Mouse (Mus musculus) CH12.LX (cell line): Measurements from ENCODE around the gene Kcnb1. TPM values are rescaled to one million over a fixed set of nuclear protein-coding genes. Genes with fewer than 3 reads are reported as not detected.

Experiments used
- DNase-seq: peaks from one replicate; pipeline ENCODE4 v3.0.0-alpha.2; 2013; ENCODE audit errors: extremely low read depth
- H3K27ac ChIP-seq: 2 replicates; pipeline ENCODE4 v1.5.1; 2012; ENCODE audit warnings: low read depth, mild to moderate bottlenecking, control low read depth, moderate library complexity; ENCODE audit not compliant: insufficient read depth
- H3K27me3 ChIP-seq: replicated peaks from 2 replicates; pipeline ENCODE3; 2012; ENCODE audit warnings: inconsistent platforms
- H3K36me3 ChIP-seq, 2 experiments: replicated peaks in 1 of 2; 2 replicates each; pipeline versions ENCODE3 to v1.6.1; 2012; ENCODE audit warnings: inconsistent platforms in 1 of 2, low read length in 1 of 2, mild to moderate bottlenecking in 1 of 2, mixed read lengths in 1 of 2, moderate library complexity in 1 of 2; ENCODE audit not compliant: control insufficient read depth in 1 of 2, insufficient read depth in 1 of 2
- H3K4me1 ChIP-seq, 2 experiments: 2 replicates each; pipeline ENCODE4 v1.6.1; 2012; ENCODE audit warnings: inconsistent platforms in 1 of 2, moderate library complexity in 1 of 2; ENCODE audit not compliant: insufficient read depth in 2 of 2, control insufficient read depth in 1 of 2
- H3K4me2 ChIP-seq: 2 replicates; pipeline ENCODE4 v1.6.1; 2012; ENCODE audit warnings: low read depth, mild to moderate bottlenecking, control low read depth; ENCODE audit not compliant: poor library complexity, insufficient read depth, severe bottlenecking
- H3K4me3 ChIP-seq, 3 experiments: fragments of 150-350 bp in 1 of 3; sonication (generic) in 1 of 3; replicated peaks in 1 of 3; 2 replicates each; pipeline versions ENCODE3 to v1.5.1; 2011 to 2012; ENCODE audit warnings: low read depth in 2 of 3, low read length in 2 of 3, mild to moderate bottlenecking in 2 of 3, moderate library complexity in 2 of 3, control low read depth in 1 of 3, improper control_type of control experiment in 1 of 3, inconsistent platforms in 1 of 3, mixed read lengths in 1 of 3; ENCODE audit not compliant: poor library complexity in 1 of 3
- H3K79me2 ChIP-seq: replicated peaks from 2 replicates; pipeline ENCODE4 v1.6.1; 2012; ENCODE audit warnings: mild to moderate bottlenecking, moderate library complexity; ENCODE audit not compliant: control insufficient read depth, poor library complexity, insufficient read depth, severe bottlenecking; ENCODE audit errors: extremely low read depth
- H3K9ac ChIP-seq: 2 replicates; pipeline ENCODE4 v1.6.1; 2012; ENCODE audit warnings: low read depth, mild to moderate bottlenecking, control low read depth, moderate library complexity; ENCODE audit not compliant: insufficient read depth
- H3K9me3 ChIP-seq: replicated peaks from 2 replicates; pipeline ENCODE3; 2012; ENCODE audit warnings: low read length, inconsistent platforms, mixed read lengths
- BHLHE40 ChIP-seq: IDR thresholded peaks from 2 replicates; pipeline ENCODE4 v1.6.1; 2011; ENCODE audit warnings: mild to moderate bottlenecking, low read depth, low read length, improper control_type of control experiment
- CHD1 ChIP-seq: IDR thresholded peaks from 2 replicates; pipeline ENCODE4 v1.6.1; 2012; ENCODE audit warnings: low read depth, low read length, improper control_type of control experiment, inconsistent platforms
- CHD2 ChIP-seq: IDR thresholded peaks from 2 replicates; pipeline ENCODE4 v1.6.1; 2011; ENCODE audit warnings: low read length, improper control_type of control experiment
- CTCF ChIP-seq, 2 experiments: IDR thresholded peaks in 1 of 2; conservative IDR thresholded peaks in 1 of 2; 2 replicates each; pipeline ENCODE4 v1.5.1; 2011 to 2012; ENCODE audit warnings: low read depth in 2 of 2, low read length in 2 of 2, improper control_type of control experiment in 1 of 2, inconsistent platforms in 1 of 2, mild to moderate bottlenecking in 1 of 2, moderate library complexity in 1 of 2
- E2F4 ChIP-seq: IDR thresholded peaks from 2 replicates; pipeline ENCODE4 v1.6.1; 2011; ENCODE audit warnings: low read depth, low read length, improper control_type of control experiment; ENCODE audit not compliant: insufficient replicate concordance
- ELF1 ChIP-seq: IDR thresholded peaks from 2 replicates; pipeline ENCODE4 v1.6.1; 2014; ENCODE audit warnings: low read depth, mild to moderate bottlenecking, inconsistent platforms, low read length, improper control_type of control experiment
- EP300 ChIP-seq: IDR thresholded peaks from 2 replicates; pipeline ENCODE4 v1.6.1; 2011; ENCODE audit warnings: low read length, improper control_type of control experiment
- IRF4 ChIP-seq: IDR thresholded peaks from 2 replicates; pipeline ENCODE4 v1.6.1; 2014; ENCODE audit warnings: low read depth, mild to moderate bottlenecking, inconsistent platforms, low read length, improper control_type of control experiment
- JUN ChIP-seq: IDR thresholded peaks from 2 replicates; pipeline ENCODE4 v1.6.1; 2011; ENCODE audit warnings: low read depth, mild to moderate bottlenecking, low read length, improper control_type of control experiment, moderate library complexity; ENCODE audit not compliant: insufficient read depth
- KAT2A ChIP-seq: IDR thresholded peaks from 2 replicates; pipeline ENCODE4 v1.6.1; 2012; ENCODE audit warnings: low read length, improper control_type of control experiment, inconsistent platforms; ENCODE audit not compliant: insufficient replicate concordance
- MAX ChIP-seq: IDR thresholded peaks from 2 replicates; pipeline ENCODE4 v1.6.1; 2011; ENCODE audit warnings: low read length, improper control_type of control experiment
- MAZ ChIP-seq: IDR thresholded peaks from 2 replicates; pipeline ENCODE4 v1.6.1; 2012; ENCODE audit warnings: low read depth, mild to moderate bottlenecking, inconsistent platforms, low read length, improper control_type of control experiment, moderate library complexity
- MEF2A ChIP-seq: IDR thresholded peaks from 2 replicates; pipeline ENCODE4 v1.6.1; 2014; ENCODE audit warnings: low read depth, mild to moderate bottlenecking, inconsistent platforms, low read length, improper control_type of control experiment, borderline replicate concordance
- MXI1 ChIP-seq: IDR thresholded peaks from 2 replicates; pipeline ENCODE4 v1.6.1; 2011; ENCODE audit warnings: mild to moderate bottlenecking, low read depth, low read length, improper control_type of control experiment
- NELFE ChIP-seq: IDR thresholded peaks from 2 replicates; pipeline ENCODE4 v1.6.1; 2011; ENCODE audit warnings: low read depth, low read length, improper control_type of control experiment
- NRF1 ChIP-seq: IDR thresholded peaks from 2 replicates; pipeline ENCODE4 v1.6.1; 2014; ENCODE audit warnings: low read depth, mild to moderate bottlenecking, inconsistent platforms, low read length, improper control_type of control experiment, moderate library complexity
- POLR2A ChIP-seq: IDR thresholded peaks from 2 replicates; pipeline ENCODE4 v1.6.1; 2011; ENCODE audit warnings: low read depth, mild to moderate bottlenecking, improper control_type of control experiment, low read length
- POLR2AphosphoS2 ChIP-seq: IDR thresholded peaks from 2 replicates; pipeline ENCODE4 v1.6.1; 2011; ENCODE audit warnings: low read depth, low read length, improper control_type of control experiment
- RAD21 ChIP-seq: IDR thresholded peaks from 2 replicates; pipeline ENCODE4 v1.6.1; 2011; ENCODE audit warnings: low read depth, mild to moderate bottlenecking, low read length, improper control_type of control experiment, moderate library complexity
- RCOR1 ChIP-seq: conservative IDR thresholded peaks from 2 replicates; pipeline ENCODE4 v1.6.1; 2012; ENCODE audit warnings: low read depth, mild to moderate bottlenecking, inconsistent platforms, low read length, improper control_type of control experiment
- SIN3A ChIP-seq: IDR thresholded peaks from 2 replicates; pipeline ENCODE4 v1.6.1; 2012; ENCODE audit warnings: low read length, improper control_type of control experiment, inconsistent platforms
- TBP ChIP-seq: conservative IDR thresholded peaks from 2 replicates; pipeline ENCODE4 v1.6.1; 2011; ENCODE audit warnings: low read depth, low read length, improper control_type of control experiment
- TCF12 ChIP-seq: IDR thresholded peaks from 2 replicates; pipeline ENCODE4 v1.6.1; 2014; ENCODE audit warnings: low read depth, mild to moderate bottlenecking, inconsistent platforms, low read length, improper control_type of control experiment
- USF2 ChIP-seq: conservative IDR thresholded peaks from 2 replicates; pipeline ENCODE4 v1.6.1; 2011; ENCODE audit warnings: low read depth, low read length, improper control_type of control experiment
- dilution Hi-C: fragments of 300-500 bp; cut with MboI; formaldehyde crosslinking; loops from 2 replicates; pipeline ENCODE4 v1.14.3; 2020; ENCODE audit warnings: low sequenced_read_pairs; ENCODE audit not compliant: extremely low pct_unique_long_range_greater_than_20kb, extremely low pct_ligation_motif_present
- in situ Hi-C: fragments of 300-500 bp; cut with MboI; formaldehyde crosslinking; loops from 3 replicates; pipeline ENCODE4 v1.14.3; 2019; ENCODE audit warnings: low sequenced_read_pairs, low pct_ligation_motif_present, low pct_unique_long_range_greater_than_20kb, mixed read lengths
- polyA plus RNA-seq: library from polyadenylated mRNA; unstranded; fragments of >175 nt; gene quantifications from 2 replicates; pipeline ENCODE4 v1.2.1, GENCODE M21; 2012; ENCODE audit warnings: low read depth; ENCODE audit not compliant: insufficient read length
- total RNA-seq, 2 experiments: library from RNA; depleted of rRNA; stranded (reverse); fragments of 300-350 nt in 1 of 2; fragments of >200 nt in 1 of 2; gene quantifications; 2 replicates each; pipeline ENCODE4 v1.2.3; 2012 to 2014

Gene Kcnb1
- total and polyA plus RNA-seq, 3 experiments = 2.5 to 6.6 (median 5.1) TPM

- Histone ChIP-seq H3K27ac (no peak overlapping the region), H3K27me3 (no peaks in the 10 kb centered on the region), H3K9ac (no peak overlapping the region), H3K4me3 (no peak overlapping the region), H3K4me2 (no peak overlapping the region), H3K79me2 (no peaks in the 10 kb centered on the region; the same call in 1 of the 2 replicates), H3K4me1 (peaks cover 2 to 36% of the 10 kb centered on the region in 2 experiments; a peak in 3 of 4 replicates), H3K9me3 (no peaks in the 10 kb centered on the region), H3K36me3 (peaks cover 11% of the 10 kb centered on the region in 2 experiments)
- dilution Hi-C loops = no loop called here
- in situ Hi-C loops = loop anchor here (5.0 kb wide), 2 partner anchors 42 to 142 kb away; no protein-coding TSS in a partner anchor
- DNase-seq = no peak
- no peak for TF ChIP-seq MXI1
- TF ChIP-seq POLR2AphosphoS2 = no peak
- TF ChIP-seq ELF1 = no peak
- no peak for TF ChIP-seq RAD21
- TF ChIP-seq MAZ = no peak
- no peak for TF ChIP-seq JUN
- no peak for TF ChIP-seq MEF2A
- no peak for TF ChIP-seq CTCF (conservative IDR thresholded peaks at IDR 0.05 in 1 of 2, IDR thresholded peaks at IDR 0.05 in 1 of 2; ENCODE audit: low read depth in 2 of 2, low read length in 2 of 2)
- TF ChIP-seq USF2 = no peak
- no peak for TF ChIP-seq NRF1
- no peak for TF ChIP-seq POLR2A
- TF ChIP-seq BHLHE40 = no peak
- TF ChIP-seq E2F4 = no peak
- TF ChIP-seq MAX = no peak
- no peak for TF ChIP-seq SIN3A
- TF ChIP-seq TCF12 = no peak
- TF ChIP-seq EP300 = no peak
- no peak for TF ChIP-seq CHD1
Observed at GRCm38 (mm10) chr2:167070341-167070740, 119.6 kb downstream of the Kcnb1 start.

DNA sequence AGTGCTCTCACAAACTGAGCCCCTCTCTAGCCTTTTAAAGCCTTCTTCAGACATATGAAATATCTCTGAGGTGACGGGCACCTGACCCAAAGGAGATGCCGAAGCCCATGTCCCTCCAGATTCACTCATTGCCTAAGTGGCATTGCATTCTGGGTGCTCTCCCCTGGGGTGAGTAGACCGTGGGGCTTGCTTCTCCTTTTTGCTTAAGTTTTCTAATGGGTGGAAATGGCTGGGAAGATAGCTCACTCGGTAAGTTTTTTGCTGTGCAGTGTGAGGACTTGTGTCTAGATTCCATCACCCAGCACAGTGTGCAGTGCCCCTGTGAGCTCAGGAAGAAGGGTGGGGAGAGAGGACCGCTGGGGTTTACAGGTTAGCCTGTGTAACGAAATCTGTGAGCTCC is 122.4 kb downstream of the Kcnb1 start:
- no peak for TF ChIP-seq CHD2
- TF ChIP-seq RAD21 = no peak
- TF ChIP-seq POLR2A = no peak
- no peak for TF ChIP-seq CHD1
- no peak for TF ChIP-seq E2F4
- no peak for TF ChIP-seq IRF4
- TF ChIP-seq NRF1 = no peak
- no peak for TF ChIP-seq TBP
- no peak for TF ChIP-seq EP300
- TF ChIP-seq SIN3A = no peak
- TF ChIP-seq NELFE = no peak
- no peak for TF ChIP-seq RCOR1
- TF ChIP-seq KAT2A = no peak
- TF ChIP-seq ELF1 = no peak
- no peak for TF ChIP-seq MEF2A
- Histone ChIP-seq H3K36me3 (peaks cover 20 to 30% of the 10 kb centered on the region in 2 experiments), H3K79me2 (peaks cover 20% of the 10 kb centered on the region), H3K9me3 (no peaks in the 10 kb centered on the region), H3K27me3 (no peaks in the 10 kb centered on the region), H3K4me2 (no peak overlapping the region), H3K4me3 (no peak overlapping the region), H3K9ac (no peak overlapping the region), H3K27ac (no peak overlapping the region), H3K4me1 (peaks cover 2 to 35% of the 10 kb centered on the region in 2 experiments; a peak in 3 of 4 replicates)
- dilution Hi-C loops = no loop called here
- in situ Hi-C loops = loop anchor here (10.0 kb wide), 2 partner anchors 357 to 417 kb away; partner anchors contain the start of gene Slc9a8
- peak; percentile 77 for DNase-seq
